Mouse (Mus musculus) megakaryocyte-erythroid progenitor cell, adult 5-6 weeks (primary cell): ENCODE data around the gene Fam89a. TPM values are rescaled to one million over a fixed set of nuclear protein-coding genes. Genes with fewer than 3 reads are reported as not detected.

Experiments
- ATAC-seq: replicated peaks from 2 replicates; pipeline ENCODE4 v1.8.0; 2016; ENCODE audit warnings: mild to moderate bottlenecking, inconsistent platforms; ENCODE audit not compliant: severe bottlenecking, poor library complexity, low FRiP score, low TSS enrichment
- total RNA-seq, 2 experiments: library from RNA; stranded (forward) in 1 of 2; stranded (reverse) in 1 of 2; fragments of 200-1000, 215-1000 nt in 1 of 2; fragments of >200 nt in 1 of 2; fragmentation: Nextera tagmentation in 1 of 2; gene quantifications; 2 replicates each; pipeline ENCODE4 v1.2.3; 2014 to 2017

Gene Fam89a
- total RNA-seq, 2 experiments from 2014 or later = not detected

DNA sequence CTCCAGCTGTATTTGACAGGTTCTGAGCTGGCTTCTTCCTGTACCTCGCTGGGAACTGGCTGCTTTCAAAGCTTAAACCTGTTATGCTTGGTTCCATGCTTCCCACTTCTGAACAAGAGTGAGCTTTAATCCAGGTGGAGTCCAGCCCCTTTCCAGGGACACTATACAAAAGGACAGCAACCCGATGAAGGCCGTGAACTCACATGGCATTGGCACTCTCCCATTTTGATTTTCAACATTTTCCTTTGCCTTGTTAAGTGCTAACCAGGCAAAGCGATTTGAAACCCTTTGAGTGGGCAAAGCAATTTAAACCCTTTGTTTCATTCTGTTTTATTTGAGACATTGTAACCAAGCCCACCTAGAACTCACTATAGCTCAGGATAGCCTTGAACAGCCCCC is 3.2 kb upstream of the Fam89a start:
- no peak for ATAC-seq

DNA sequence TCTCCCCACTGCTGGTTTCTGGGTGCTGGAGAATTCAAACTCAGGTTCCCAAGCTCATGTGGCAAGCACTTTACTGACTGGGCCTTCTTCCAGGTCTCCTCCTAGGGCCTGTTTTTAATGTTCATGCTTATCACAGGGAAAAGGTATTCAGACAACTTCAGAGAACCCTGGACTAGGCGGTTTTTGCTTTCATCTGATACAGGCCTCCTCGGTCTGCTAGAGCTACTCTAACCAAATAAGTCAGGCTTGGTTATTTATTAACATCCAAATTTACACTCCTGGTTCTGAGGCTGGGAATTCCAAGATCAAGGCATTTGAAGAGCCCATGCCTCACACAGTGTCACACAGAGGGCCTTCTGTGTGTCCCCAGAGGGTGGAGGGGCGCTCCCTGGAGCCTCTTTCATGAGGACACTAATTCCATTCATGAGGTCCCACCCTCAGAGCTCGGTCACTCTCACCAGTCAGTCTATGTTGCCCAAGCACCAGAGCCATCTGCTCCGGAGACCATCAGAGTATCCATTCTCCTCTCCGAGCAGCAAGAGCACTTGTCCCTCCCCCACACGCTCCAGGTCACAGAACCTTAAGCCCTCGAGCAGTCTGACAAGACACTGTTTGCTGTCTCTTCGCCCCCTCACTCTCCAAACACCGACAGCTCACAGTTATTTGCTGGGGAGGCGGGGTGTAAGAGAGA is 2.6 kb upstream of the Fam89a start:
- ATAC-seq = no peak

DNA sequence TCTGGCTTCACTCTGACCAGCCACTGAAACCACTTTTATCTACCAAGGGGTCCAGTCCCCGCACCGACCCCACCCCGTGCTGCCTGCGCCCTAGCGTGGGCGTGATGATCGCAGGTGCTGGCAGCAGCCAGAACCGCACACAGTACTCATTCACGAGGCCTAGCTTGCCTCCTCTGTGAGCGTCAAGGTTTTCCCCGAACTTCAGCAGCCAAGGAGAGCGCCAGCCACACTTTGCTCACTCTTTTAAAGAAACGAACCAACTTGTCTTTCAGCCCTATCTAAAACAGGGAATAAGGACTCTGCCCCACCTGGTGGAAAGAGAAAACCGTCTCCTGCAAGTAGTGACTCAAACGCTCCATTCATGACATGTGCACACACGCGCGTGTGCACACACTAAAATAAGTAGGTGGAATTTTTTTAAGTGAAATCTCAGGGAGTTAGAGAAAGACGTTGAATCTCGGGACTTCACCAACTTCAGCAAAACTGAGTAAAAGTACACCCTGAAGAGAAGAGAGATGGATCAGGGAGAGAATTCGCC is 762 bp upstream of the Fam89a start:
- ATAC-seq = no peak

GRCm38 (mm10) chr8:124751191-124751590 is 441 bp downstream of the Fam89a start:
- ATAC-seq = no peak

DNA sequence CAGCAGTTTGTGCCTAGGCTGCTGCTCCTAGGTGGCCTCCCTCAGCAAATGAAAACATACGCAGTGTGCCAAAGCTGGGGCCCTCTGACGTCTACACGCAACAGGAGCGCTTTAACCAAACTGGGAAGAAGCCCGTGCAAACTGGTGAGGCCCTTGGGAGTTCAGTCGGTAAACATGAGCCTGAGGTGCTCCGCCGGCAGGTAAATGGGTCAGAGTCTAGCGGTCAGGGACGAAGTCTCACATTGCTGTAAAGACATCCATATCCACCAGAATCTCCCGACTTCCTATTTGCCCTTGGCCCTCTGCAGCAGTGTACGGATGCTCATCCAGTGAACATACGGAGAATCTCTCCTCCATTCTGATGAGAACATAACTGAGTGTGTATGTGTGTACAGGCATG is 5.0 kb downstream of the Fam89a start:
- no peak for ATAC-seq

DNA sequence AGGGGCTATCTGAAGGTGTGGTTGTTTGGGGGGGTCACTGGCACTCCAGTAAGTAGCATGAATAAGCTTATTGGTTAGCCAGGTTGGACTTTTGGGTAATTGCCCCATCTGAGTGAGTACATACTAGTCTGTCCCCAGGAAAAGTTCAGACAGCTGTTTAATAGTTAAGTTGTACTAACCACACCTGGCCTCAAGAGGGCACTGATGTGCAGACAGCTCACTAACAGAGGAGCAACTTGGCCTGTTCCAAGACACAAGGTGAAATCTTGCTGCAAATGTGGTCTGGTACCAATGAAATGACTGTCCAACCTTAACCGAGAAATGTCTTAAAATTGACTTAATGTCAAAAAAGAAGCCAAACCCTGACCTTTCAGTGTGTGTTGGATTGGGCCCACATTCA is 12.4 kb downstream of the Fam89a start:
- ATAC-seq = no peak

GRCm38 (mm10) chr8:124735371-124735911 is 16.2 kb downstream of the Fam89a start:
- 0 out of 2 replicates have a peak, but pooled peaks have one; percentile 35 for ATAC-seq

- no peak for ATAC-seq
Measured at GRCm38 (mm10) chr8:124732828-124733227, 18.8 kb downstream of the Fam89a start.

GRCm38 (mm10) chr8:124724301-124724700 is 27.3 kb downstream of the Fam89a start:
- ATAC-seq = no peak

DNA sequence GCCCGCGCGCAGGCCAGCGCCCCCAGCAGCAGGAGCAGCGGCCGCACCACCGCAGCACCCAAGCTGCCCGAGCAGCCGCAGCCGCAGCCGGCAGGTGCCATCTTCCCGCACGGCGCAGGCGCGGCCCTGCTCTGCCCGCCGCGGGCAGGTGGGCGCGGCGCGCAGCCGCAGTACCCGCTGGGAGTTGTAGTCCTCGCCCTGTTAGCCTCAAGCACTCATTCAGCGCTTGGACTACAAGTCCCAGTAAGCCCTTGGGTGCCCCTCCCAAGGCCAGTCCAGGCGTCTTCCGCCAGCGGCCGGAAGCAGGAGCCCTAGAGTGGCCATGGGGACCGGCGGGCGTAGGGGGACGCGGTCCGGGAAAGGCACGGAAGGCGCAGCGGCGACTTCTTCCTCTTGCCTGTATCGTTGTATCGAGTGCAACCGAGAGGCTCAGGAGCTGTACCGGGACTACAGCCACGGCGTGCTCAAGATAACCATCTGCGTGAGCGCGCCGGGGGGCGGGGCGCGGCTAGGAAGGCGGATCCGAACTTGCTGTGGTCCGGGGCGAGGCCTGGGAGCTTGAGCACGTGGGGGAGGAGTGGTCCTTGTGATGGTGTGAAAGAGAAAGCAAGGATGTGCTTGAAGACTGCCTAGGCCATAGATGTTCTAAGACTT is 29.6 kb downstream of the Fam89a start, which contains the start of the genes Ttc13 and Arv1:
Gene Ttc13 (minus strand): TSS at position 122 of the 654 bp plus-strand sequence.
Gene Arv1 (plus strand): TSS at position 278 of the 654 bp plus-strand sequence.
- ATAC-seq = peak; percentile 98

GRCm38 (mm10) chr8:124720938-124721861 is 30.4 kb downstream of the Fam89a start:
- ATAC-seq = peak; percentile 11; the same call in 1 of the 2 replicates

- 0 out of 2 replicates have a peak, but pooled peaks have one; percentile 25 for ATAC-seq
Measured at GRCm38 (mm10) chr8:124720133-124720532, 31.5 kb downstream of the Fam89a start.

GRCm38 (mm10) chr8:124715736-124716135 is 35.9 kb downstream of the Fam89a start:
- ATAC-seq = no peak

DNA sequence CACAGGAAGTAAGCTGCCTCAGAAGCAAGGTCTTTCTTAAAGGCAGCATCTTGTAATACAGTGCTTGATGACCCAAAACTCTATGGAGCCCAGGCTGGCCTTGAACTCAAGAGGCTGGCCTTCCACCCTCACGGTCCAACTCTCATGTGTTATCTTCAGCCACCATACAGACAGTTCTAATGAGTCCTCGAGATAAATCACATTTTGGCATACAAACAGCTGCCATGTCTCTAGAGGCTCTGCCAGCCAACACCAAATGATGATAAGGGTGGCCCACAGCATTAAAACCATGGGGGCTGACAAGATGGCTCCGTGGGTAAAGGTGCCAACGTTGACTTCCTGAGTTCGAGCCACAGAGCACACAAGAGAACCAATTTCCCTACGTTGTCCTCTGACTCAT is 38.4 kb downstream of the Fam89a start:
- peak; percentile 90 for ATAC-seq

GRCm38 (mm10) chr8:124705823-124706222 is 45.8 kb downstream of the Fam89a start:
- ATAC-seq = no peak

DNA sequence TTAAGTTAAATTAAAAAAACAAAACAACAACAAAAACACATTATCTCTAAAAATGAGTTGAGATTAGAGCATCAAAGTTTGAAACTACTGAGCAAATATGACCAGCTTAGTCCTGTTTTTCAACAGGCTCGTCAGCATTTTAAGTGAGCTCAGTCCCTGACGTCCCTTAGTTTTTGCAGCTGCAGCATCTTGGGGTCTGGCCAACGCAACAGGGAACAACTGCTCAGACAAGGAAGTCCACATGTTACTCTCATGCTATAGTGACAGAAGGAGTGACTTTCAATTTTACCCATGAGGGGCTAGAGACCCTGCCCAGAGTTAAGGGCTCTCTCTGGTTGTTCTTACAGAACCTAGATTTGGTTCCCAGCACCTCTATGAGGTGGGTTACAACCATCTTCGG is 47.3 kb downstream of the Fam89a start:
- no peak for ATAC-seq

GRCm38 (mm10) chr8:124703526-124703925 is 48.1 kb downstream of the Fam89a start:
- no peak for ATAC-seq

DNA sequence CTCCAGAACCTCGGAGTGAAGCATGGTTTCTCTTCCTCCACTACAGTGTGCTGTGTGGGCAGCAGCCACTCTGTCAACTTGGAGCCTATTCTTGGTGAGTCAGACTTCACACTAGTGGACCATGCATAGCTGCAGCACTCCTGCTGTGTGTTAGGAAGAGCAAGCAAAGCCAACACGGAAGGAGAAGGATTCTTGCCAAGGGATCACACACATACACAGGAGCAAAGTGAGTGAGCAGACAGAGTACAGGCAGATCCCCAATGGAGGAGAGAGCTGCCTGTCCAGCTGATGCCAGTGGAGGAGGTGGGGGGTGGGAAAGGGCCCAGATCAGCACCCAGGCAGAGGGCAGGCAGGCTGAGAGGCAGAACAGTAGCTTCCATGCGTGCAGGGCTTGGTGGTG is 49.4 kb downstream of the Fam89a start:
- no peak for ATAC-seq

- no peak for ATAC-seq
Measured at GRCm38 (mm10) chr8:124701023-124701422, 50.6 kb downstream of the Fam89a start.
